Mouse (Mus musculus): ENCODE measurements around the gene Abca6.

GRCm38 (mm10) chr11:110288423-110288822 is 36.8 kb upstream of the Abca6 start:
- TF ChIP-seq CTCF (IDR thresholded peaks at IDR 0.05; ENCODE audit: insufficient read depth, low read depth, low read length) (no peak), POLR2A (IDR thresholded peaks at IDR 0.05; ENCODE audit: insufficient read depth, low read depth, low read length) (no peak)

Data from olfactory bulb, adult 2 months (tissue).